Mouse (Mus musculus) midbrain, embryonic 16.5 days (tissue): ENCODE data around the gene Gm21650. TPM values are rescaled to one million over a fixed set of nuclear protein-coding genes. Genes with fewer than 3 reads are reported as not detected.
"Not testable (repeated sequence)": the region's sequence is repeated elsewhere in the genome, so short reads cannot be mapped to it uniquely, and the experiment has no call there.

ENCODE experiments used
- ATAC-seq: fragments of 200-750 bp; cut with Nextera tagmentation; 2 replicates; pipeline ENCODE4 v1.8.0; 2017; ENCODE audit warnings: moderate TSS enrichment
- H3K27ac ChIP-seq: fragments of 300-500 bp; sonication (generic); 2 replicates; pipeline ENCODE4 v1.5.1; 2014; ENCODE audit warnings: mild to moderate bottlenecking, low read length, mixed read lengths
- H3K27me3 ChIP-seq: fragments of 300-500 bp; sonication (generic); 2 replicates; pipeline ENCODE4 v1.6.1; 2014; ENCODE audit warnings: low read depth, low read length, mixed read lengths; ENCODE audit not compliant: control insufficient read depth, insufficient read depth
- H3K36me3 ChIP-seq: fragments of 300-500 bp; sonication (generic); 2 replicates; pipeline ENCODE4 v1.6.1; 2014; ENCODE audit warnings: mild to moderate bottlenecking, low read length, moderate library complexity, mixed read lengths; ENCODE audit not compliant: control insufficient read depth, insufficient read depth
- H3K4me1 ChIP-seq: fragments of 300-500 bp; sonication (generic); 2 replicates; pipeline ENCODE4 v1.6.1; 2014; ENCODE audit warnings: mild to moderate bottlenecking, low read length, mixed read lengths; ENCODE audit not compliant: control insufficient read depth, insufficient read depth
- H3K4me2 ChIP-seq: fragments of 300-500 bp; sonication (generic); 2 replicates; pipeline ENCODE4 v1.6.1; 2014; ENCODE audit warnings: mild to moderate bottlenecking, low read length, mixed read lengths
- H3K4me3 ChIP-seq: fragments of 300-500 bp; sonication (generic); 2 replicates; pipeline ENCODE4 v1.5.1; 2014; ENCODE audit warnings: low read depth, mild to moderate bottlenecking, low read length, moderate library complexity, mixed read lengths
- H3K9ac ChIP-seq: fragments of 300-500 bp; sonication (generic); 2 replicates; pipeline ENCODE4 v1.6.1; 2014; ENCODE audit warnings: low read depth, low read length, mixed read lengths
- H3K9me3 ChIP-seq: fragments of 300-500 bp; sonication (generic); replicated peaks from 2 replicates; pipeline ENCODE4 v1.6.1; 2014; ENCODE audit warnings: mild to moderate bottlenecking, low read length, mixed read lengths; ENCODE audit not compliant: control insufficient read depth, poor library complexity, severe bottlenecking
- WGBS: fragments of 180-500 bp; shearing (Covaris S2); extraction: QIAGEN DNeasy Blood & Tissue Kit; methylation state at CpG from one replicate; pipeline ENCODE4 v1.1.7; 2014; 5-methylcytosine and 5-hydroxymethylcytosine counted together
- polyA plus RNA-seq: library from polyadenylated mRNA; unstranded; fragments of >200 nt; fragmentation: Nextera tagmentation; extraction: Ambion mirVana; gene quantifications from 2 replicates; pipeline ENCODE4 v1.2.1, GENCODE M21; 2015

Gene Gm21650
- polyA plus RNA-seq, result not detected in 2 replicates

DNA sequence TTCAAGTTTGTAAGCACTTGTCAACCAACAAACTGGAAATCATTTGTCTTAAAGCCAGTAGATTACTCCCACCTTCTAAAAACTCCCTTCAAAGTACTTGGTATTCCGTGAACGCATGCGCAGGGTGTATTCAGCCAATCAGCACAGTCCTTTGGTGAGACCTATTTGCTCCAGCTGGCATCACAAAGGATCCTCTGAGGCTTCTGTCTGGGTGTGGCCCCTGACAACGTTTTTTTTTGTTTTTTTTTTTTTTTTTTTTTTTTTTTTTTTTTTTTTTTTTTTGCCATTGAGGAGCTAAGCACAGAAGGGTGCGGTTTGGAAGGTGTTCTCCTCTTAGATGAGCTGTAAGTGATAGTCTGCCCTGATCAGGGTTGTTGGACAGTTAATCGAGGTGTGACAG, at the start of gene Gm21650:
Gene Gm21650 (plus strand): TSS at position 301 of the 400 bp plus-strand sequence.
- H3K36me3 ChIP-seq, ATAC-seq, H3K9ac ChIP-seq, H3K9me3 ChIP-seq, H3K27me3 ChIP-seq, H3K4me1 ChIP-seq, H3K27ac ChIP-seq, H3K4me2 ChIP-seq, H3K4me3 ChIP-seq: not testable (repeated sequence)
- 50% methylated on average over 1 of the region's 6 CpGs for WGBS
